15 mouse cellular contexts compared by ENCODE assay signal in the genomic region with DNA sequence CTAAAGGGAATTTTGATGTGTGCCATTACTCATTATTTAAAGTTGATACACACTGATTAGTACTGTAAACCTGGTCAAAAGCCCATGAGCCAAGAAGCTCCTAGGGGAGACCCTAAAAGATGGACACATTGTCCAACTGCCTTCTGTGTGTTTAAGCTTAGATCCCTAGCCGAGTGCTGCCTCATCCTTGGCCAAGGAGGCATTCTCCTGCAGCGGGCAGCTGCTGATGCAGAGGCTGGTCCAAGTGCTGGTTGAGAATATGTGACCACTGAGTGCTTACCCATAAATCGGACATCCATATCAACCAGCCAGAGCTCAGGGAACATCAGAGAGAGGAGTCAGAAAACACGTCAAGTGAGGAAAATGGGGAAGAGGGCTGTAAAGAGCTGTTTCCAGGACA.
"Had no signal": no experiment of that assay in that cellular context is flagged by ENCODE, and none has a peak within 500 bp of the region (broad histone marks: within the 10 kb centered on the region; RNA-seq: fewer than 3 reads in every experiment).

No protein-coding gene starts in this region.

- H3K9me3 ChIP-seq: neural tube, embryonic 15.5 days; stomach, embryonic 15.5 days had no signal

- H3K4me3 ChIP-seq: neural tube, embryonic 15.5 days; stomach, embryonic 15.5 days had no signal

- H3K27ac ChIP-seq: neural tube, embryonic 15.5 days; stomach, embryonic 15.5 days; stomach, postnatal 0 days had no signal

- H3K27me3 ChIP-seq: neural tube, embryonic 15.5 days; stomach, embryonic 15.5 days had no signal

- DNase-seq: retina, postnatal 1 day; right cerebral cortex, adult 18-20 months; right cerebral cortex, postnatal 14 days; right cerebral cortex, postnatal 25 days; right cerebral cortex, postnatal 4 days; spleen, adult 18-20 months; thymus, adult 18-20 months; thymus, adult 2 months; thymus, postnatal 14 days; thymus, postnatal 25 days; thymus, postnatal 36 days; thymus, postnatal 4 days had no signal

- H3K4me2 ChIP-seq: neural tube, embryonic 15.5 days; stomach, embryonic 15.5 days had no signal

- H3K9ac ChIP-seq: neural tube, embryonic 15.5 days; stomach, embryonic 15.5 days had no signal

- H3K36me3 ChIP-seq: neural tube, embryonic 15.5 days; stomach, embryonic 15.5 days had no signal
